Mouse (Mus musculus) hindbrain, embryonic 14.5 days (tissue): ENCODE measurements around the gene Tvp23b. TPM values are rescaled to one million over a fixed set of nuclear protein-coding genes. Genes with fewer than 3 reads are reported as not detected.

ENCODE experiments used
- ATAC-seq: fragments of 200-750 bp; cut with Nextera tagmentation; 2 replicates; pipeline ENCODE4 v1.8.0; 2017; ENCODE audit warnings: moderate number of reproducible peaks, mild to moderate bottlenecking, moderate TSS enrichment, moderate library complexity; ENCODE audit not compliant: low FRiP score
- DNase-seq: peaks from one replicate; pipeline ENCODE4 v3.0.0-alpha.2; 2015; ENCODE audit warnings: low spot score
- H3K27ac ChIP-seq: fragments of 300-500 bp; sonication (generic); 2 replicates; pipeline ENCODE4 v1.5.1; 2014; ENCODE audit warnings: mild to moderate bottlenecking, moderate library complexity
- H3K27me3 ChIP-seq: fragments of 300-500 bp; sonication (generic); 2 replicates; pipeline ENCODE4 v1.6.1; 2014; ENCODE audit warnings: mild to moderate bottlenecking, low read length, mixed read lengths; ENCODE audit not compliant: control insufficient read depth, insufficient read depth
- H3K36me3 ChIP-seq: fragments of 300-500 bp; sonication (generic); replicated peaks from 2 replicates; pipeline ENCODE4 v1.6.1; 2014; ENCODE audit not compliant: control insufficient read depth, insufficient read depth
- H3K4me1 ChIP-seq: fragments of 300-500 bp; sonication (generic); replicated peaks from 2 replicates; pipeline ENCODE4 v1.6.1; 2014; ENCODE audit warnings: antibody characterized with exemption, low read length, mixed read lengths; ENCODE audit not compliant: control insufficient read depth, insufficient read depth
- H3K4me2 ChIP-seq: fragments of 300-500 bp; sonication (generic); replicated peaks from 2 replicates; pipeline ENCODE4 v1.6.1; 2014; ENCODE audit warnings: mild to moderate bottlenecking, moderate library complexity
- H3K4me3 ChIP-seq: fragments of 300-500 bp; sonication (generic); replicated peaks from 2 replicates; pipeline ENCODE4 v1.5.1; 2014; ENCODE audit warnings: mild to moderate bottlenecking, low read length
- H3K9ac ChIP-seq: fragments of 300-500 bp; sonication (generic); 2 replicates; pipeline ENCODE4 v1.6.1; 2014
- H3K9me3 ChIP-seq: fragments of 300-500 bp; sonication (generic); 2 replicates; pipeline ENCODE4 v1.6.1; 2016; ENCODE audit warnings: low read length; ENCODE audit not compliant: control insufficient read depth
- WGBS: fragments of 180-500 bp; shearing (Covaris S2); extraction: QIAGEN DNeasy Blood & Tissue Kit; methylation state at CpG from one replicate; pipeline ENCODE4 v1.1.7; 2014; 5-methylcytosine and 5-hydroxymethylcytosine counted together
- polyA plus RNA-seq: library from polyadenylated mRNA; unstranded; fragments of >200 nt; fragmentation: Nextera tagmentation; extraction: Ambion mirVana; gene quantifications from 2 replicates; pipeline ENCODE4 v1.2.1, GENCODE M21; 2014

Tvp23b gene
- 52.8 and 58.9 TPM in 2 replicates for polyA plus RNA-seq

DNA sequence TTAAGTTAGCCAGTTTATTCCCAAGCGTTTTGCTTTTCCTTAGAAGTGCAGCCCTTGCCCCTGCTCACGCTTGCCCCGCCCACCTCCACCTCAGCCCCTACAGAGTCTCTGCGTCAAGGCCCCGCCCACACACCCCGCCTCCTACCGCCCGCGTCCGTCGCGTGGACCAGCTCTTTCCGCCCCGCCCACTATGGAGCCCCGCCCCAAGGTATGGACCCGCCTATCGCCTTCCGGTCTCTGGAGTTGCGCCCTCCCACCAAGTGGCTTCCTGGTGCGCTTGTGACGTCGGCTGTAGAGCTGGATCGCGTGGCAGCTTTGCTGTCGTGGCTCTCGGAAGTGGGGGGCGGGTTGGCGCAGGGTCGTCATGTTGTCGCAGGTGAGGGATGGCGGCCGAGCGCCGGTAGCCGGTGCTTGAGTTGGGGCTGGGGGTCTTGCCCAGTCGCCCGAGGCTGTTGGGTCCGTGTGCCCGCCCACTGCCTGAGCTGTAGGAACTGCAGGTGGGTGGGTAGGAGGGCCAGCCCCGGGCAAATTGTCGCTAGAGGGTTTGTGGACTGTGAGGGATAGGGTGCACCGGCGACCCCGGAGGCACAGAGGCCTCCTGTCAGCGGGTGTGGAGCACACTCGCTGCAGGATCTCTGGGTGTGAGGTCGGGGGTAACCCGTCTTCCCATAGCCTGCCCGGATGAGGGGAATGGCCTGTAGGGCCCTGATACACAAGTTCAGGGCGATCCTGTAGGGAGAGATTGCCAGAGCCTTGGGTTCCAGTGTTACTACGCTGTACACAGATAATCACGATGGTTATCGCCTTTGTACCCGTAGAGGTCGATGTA, at the start of gene Tvp23b:
Gene Tvp23b (plus strand): TSS at position 236 of the 829 bp plus-strand sequence.
- Histone ChIP-seq H3K4me3 (peak within 1 kb of the TSS; percentile 88), H3K4me2 (peak within 1 kb of the TSS; percentile 79), H3K4me1 (peaks cover 7% of the 10 kb centered on the region; the same call in 1 of the 2 replicates), H3K27me3 (no peaks in the 10 kb centered on the region), H3K27ac (peak within 1 kb of the TSS; percentile 91), H3K9ac (peak within 1 kb of the TSS; percentile 96), H3K36me3 (peaks cover 11% of the 10 kb centered on the region), H3K9me3 (no peaks in the 10 kb centered on the region)
- ATAC-seq (peak; percentile 97), DNase-seq (peak; percentile 97)
- WGBS = 2% methylated on average over 55 of the region's 55 CpGs

DNA sequence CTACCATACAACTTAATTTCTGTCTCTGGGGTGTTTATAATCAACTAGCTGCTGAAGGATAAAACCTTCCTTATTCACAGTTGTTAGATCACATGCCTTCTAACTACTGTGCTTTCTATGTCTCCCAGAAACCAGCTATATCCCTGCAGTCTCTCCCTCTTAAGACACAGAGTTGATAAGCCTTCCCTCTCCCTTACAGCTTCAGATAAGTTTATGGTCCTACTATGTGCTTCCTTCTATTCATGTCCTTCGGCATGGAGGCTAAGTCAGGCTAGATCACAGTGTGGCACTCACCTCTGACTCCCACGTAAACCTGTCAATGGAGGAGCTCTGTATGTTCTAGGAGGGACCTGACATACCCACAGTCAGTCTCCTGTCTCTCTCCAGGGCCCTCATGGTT, 48.9 kb upstream of the Tvp23b start:
- no peak for DNase-seq
- Histone ChIP-seq H3K9me3 (no peaks in the 10 kb centered on the region), H3K27me3 (no peaks in the 10 kb centered on the region)

GRCm38 (mm10) chr11:62831906-62832305, 47.3 kb upstream of the Tvp23b start:
- Histone ChIP-seq H3K27me3 (no peaks in the 10 kb centered on the region), H3K27ac (no peak overlapping the region)
- no peak for ATAC-seq

More for the DNA sequence above, 48.9 kb upstream of the Tvp23b start:
- Histone ChIP-seq H3K4me3 (no peak overlapping the region), H3K4me2 (no peak overlapping the region), H3K9ac (no peak overlapping the region), H3K27ac (no peak overlapping the region), H3K36me3 (no peaks in the 10 kb centered on the region), H3K4me1 (no peaks in the 10 kb centered on the region)
- no peak for ATAC-seq
- 87% methylated on average over 2 of the region's 2 CpGs for WGBS

GRCm38 (mm10) chr11:62844562-62844961, 34.7 kb upstream of the Tvp23b start:
- Histone ChIP-seq H3K4me3 (no peak overlapping the region), H3K4me1 (peaks cover 4% of the 10 kb centered on the region; the same call in 1 of the 2 replicates), H3K9ac (no peak overlapping the region), H3K27me3 (no peaks in the 10 kb centered on the region), H3K27ac (no peak overlapping the region), H3K4me2 (no peak overlapping the region), H3K9me3 (no peaks in the 10 kb centered on the region), H3K36me3 (no peaks in the 10 kb centered on the region)
- DNase-seq = no peak
- ATAC-seq = no peak
- 93% methylated on average over 5 of the region's 5 CpGs for WGBS

More at GRCm38 (mm10) chr11:62831906-62832305, 47.3 kb upstream of the Tvp23b start:
- H3K4me2 ChIP-seq = no peak overlapping the region
- DNase-seq = no peak
- H3K9ac ChIP-seq = no peak overlapping the region
- no peaks in the 10 kb centered on the region for H3K4me1 ChIP-seq
- no peak overlapping the region for H3K4me3 ChIP-seq
- no peaks in the 10 kb centered on the region for H3K9me3 ChIP-seq
- H3K36me3 ChIP-seq = no peaks in the 10 kb centered on the region

DNA sequence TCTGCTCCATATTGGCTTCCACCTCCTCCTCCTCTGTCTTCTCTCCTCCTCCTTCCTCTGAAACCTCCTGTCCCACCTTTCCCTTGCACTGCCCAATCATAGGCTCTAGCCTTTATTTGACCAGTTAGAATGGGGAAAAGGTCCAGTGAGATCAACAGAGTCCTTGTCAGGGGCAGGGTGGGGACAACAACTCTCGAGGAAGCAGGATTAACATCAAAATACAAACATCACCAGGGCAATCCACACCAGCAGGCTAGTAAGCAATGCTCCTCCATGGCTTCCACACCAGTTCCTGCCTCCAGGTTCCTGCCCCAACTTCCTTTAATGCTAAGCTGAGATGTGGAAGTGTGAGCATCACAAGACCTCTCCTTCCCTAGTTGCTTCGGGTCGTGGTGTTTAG, 33.5 kb upstream of the Tvp23b start:
- Histone ChIP-seq H3K4me3 (no peak overlapping the region), H3K4me1 (peaks cover 4% of the 10 kb centered on the region; the same call in 1 of the 2 replicates), H3K9me3 (no peaks in the 10 kb centered on the region), H3K36me3 (no peaks in the 10 kb centered on the region), H3K27ac (no peak overlapping the region), H3K4me2 (no peak overlapping the region), H3K9ac (no peak overlapping the region), H3K27me3 (no peaks in the 10 kb centered on the region)
- WGBS = 69% methylated on average over 3 of the region's 3 CpGs
- no peak for DNase-seq
- ATAC-seq = no peak

DNA sequence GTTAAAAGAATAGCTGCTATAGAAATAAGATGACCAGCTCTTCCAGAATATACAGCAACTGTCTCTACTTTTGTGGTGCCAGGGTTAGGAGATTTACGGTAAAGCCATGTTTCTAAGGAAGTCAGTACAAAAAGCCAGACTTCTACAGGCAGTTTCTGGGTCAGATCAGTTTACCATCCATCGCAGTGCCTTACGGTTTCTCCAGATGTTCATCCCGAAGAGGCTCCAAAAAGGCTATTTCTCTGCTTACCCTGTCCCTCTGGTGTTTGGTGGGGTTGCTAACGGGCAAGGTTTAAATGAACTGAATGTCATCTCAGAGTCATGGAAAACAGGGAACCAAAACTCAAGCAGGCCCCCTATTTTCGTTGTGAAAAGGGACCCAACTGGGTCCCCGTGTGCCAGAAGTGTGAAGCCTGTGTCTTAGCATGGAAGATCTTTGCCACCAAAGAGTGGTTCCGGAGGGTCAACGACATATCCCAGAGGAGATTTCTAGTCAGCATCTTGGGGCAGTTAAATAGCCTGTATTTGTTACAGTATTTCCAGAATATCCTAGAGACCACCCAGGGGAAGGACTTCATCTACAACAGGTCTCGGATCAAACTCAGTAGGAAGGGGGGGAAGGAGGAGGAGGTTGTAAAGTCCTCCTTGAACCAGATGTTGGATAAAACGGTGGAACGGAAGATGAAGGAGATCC, 32.1 kb upstream of the Tvp23b start, which contains the start of gene Fbxw10:
Gene Fbxw10 (plus strand): TSS at position 109 of the 694 bp plus-strand sequence.
- Histone ChIP-seq H3K27ac (no peak within 1 kb of the TSS), H3K4me2 (peak within 1 kb of the TSS; percentile 36), H3K27me3 (no peaks in the 10 kb centered on the region), H3K9ac (0 out of 2 replicates have a peak within 1 kb of the TSS, but pooled peaks have one; percentile 34), H3K36me3 (no peaks in the 10 kb centered on the region), H3K9me3 (no peaks in the 10 kb centered on the region), H3K4me3 (no peak within 1 kb of the TSS), H3K4me1 (peaks cover 4% of the 10 kb centered on the region; the same call in 1 of the 2 replicates)
- peak; percentile 59 for DNase-seq
- ATAC-seq = no peak
- 31% methylated on average over 12 of the region's 12 CpGs for WGBS

GRCm38 (mm10) chr11:62847655-62848191, 31.5 kb upstream of the Tvp23b start:
- WGBS = 65% methylated on average over 4 of the region's 4 CpGs
- Histone ChIP-seq H3K27ac (no peak overlapping the region), H3K9me3 (no peaks in the 10 kb centered on the region), H3K9ac (no peak overlapping the region), H3K4me2 (no peak overlapping the region), H3K27me3 (no peaks in the 10 kb centered on the region), H3K36me3 (no peaks in the 10 kb centered on the region), H3K4me1 (peaks cover 4% of the 10 kb centered on the region; the same call in 1 of the 2 replicates), H3K4me3 (no peak overlapping the region)
- DNase-seq (no peak), ATAC-seq (no peak)

DNA sequence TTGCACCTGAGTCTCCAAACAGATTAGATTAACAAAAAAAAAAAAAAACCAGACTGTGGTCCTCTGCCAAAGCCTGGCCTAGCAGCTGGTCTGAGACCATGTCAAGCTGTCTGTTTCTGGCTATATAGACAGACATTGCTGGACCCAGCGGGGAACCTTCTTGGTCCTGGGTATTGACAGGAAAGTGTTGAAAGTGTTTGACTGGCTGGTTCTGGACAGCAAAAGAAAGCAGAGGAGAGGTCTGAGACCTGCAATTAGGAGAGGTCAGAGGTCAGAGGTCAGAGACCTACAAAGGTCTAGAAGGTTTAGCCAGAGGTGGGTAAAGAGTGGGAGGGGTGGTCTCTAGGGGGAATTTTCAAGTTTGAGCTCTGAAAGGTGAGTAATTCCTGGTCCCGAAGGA, 31.0 kb upstream of the Tvp23b start:
- WGBS = 52% methylated on average over 2 of the region's 2 CpGs
- ATAC-seq = no peak

GRCm38 (mm10) chr11:62851199-62851598, 28.1 kb upstream of the Tvp23b start:
- Histone ChIP-seq H3K27me3 (no peaks in the 10 kb centered on the region), H3K36me3 (no peaks in the 10 kb centered on the region), H3K27ac (no peak overlapping the region), H3K9me3 (no peaks in the 10 kb centered on the region), H3K4me2 (no peak overlapping the region), H3K9ac (no peak overlapping the region), H3K4me1 (peaks cover 4% of the 10 kb centered on the region; the same call in 1 of the 2 replicates), H3K4me3 (no peak overlapping the region)
- no peak for ATAC-seq
- WGBS = 78% methylated on average over 1 of the region's 1 CpGs
- no peak for DNase-seq

More for the DNA sequence above, 31.0 kb upstream of the Tvp23b start:
- Histone ChIP-seq H3K4me3 (no peak overlapping the region), H3K4me2 (no peak overlapping the region), H3K27ac (no peak overlapping the region), H3K36me3 (no peaks in the 10 kb centered on the region), H3K27me3 (no peaks in the 10 kb centered on the region), H3K4me1 (peaks cover 4% of the 10 kb centered on the region; the same call in 1 of the 2 replicates), H3K9ac (no peak overlapping the region), H3K9me3 (no peaks in the 10 kb centered on the region)
- peak; percentile 25 for DNase-seq
